Mouse (Mus musculus): ENCODE results near the gene Tmc4. TPM values are rescaled to one million over a fixed set of nuclear protein-coding genes. Genes with fewer than 3 reads are reported as not detected.

Tmc4 gene
- polyA plus RNA-seq, 2 experiments from 2014 or later = 11.0 to 17.7 TPM

DNA sequence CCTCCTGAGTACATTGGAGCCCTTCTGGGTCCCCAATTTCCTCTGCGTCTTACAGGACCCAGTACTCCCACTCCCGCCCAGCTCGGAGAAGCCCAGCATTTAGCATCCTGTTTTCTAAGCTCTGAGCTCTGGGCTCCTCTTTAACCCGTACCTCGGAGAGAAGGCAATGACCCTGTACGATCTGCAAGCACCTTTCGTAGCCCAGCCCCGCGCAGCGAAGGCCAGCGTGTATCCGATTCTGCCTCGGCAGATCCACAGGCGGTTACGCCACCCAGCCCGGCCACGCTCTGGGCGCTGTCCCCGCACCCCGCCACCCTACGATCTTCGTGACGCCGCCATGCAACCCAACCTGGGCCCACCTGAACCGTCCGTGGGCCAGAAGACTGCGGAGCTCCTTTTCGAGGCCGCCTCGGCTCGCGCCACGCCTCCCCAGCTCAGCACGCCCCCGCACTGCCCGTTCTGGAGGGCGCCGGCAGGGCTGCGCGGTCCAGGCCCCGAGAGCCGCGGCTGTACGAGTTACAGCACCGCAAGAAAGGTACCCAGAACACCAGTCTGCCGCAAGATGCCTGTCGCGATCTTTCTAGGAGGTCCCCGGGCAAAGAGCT, 15.1 kb upstream of the Tmc4 start, which contains the start of gene Tsen34:
Gene Tsen34 (plus strand): TSS at position 482 of the 605 bp plus-strand sequence.
- peak; percentile 3 for ATAC-seq

DNA sequence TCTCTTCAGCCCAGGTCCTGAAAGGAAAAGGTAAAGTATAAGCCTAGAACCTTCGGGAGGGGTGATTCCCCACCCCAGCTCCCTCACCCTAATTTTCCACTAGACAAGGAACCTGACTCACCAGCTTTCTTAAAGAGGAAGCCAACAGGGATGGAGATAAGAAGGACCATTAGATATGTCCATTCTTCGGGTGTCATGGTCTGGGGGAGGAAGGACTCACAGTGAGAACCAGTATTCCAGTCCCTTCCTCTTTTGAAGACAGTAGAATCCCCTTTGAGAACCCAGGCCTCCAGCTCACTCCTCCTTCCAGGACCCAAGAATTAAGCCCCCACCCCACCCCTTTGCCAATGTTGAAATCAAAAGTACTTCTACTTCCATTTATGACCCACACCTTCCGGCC, 14.6 kb upstream of the Tmc4 start:
- no peak for ATAC-seq

DNA sequence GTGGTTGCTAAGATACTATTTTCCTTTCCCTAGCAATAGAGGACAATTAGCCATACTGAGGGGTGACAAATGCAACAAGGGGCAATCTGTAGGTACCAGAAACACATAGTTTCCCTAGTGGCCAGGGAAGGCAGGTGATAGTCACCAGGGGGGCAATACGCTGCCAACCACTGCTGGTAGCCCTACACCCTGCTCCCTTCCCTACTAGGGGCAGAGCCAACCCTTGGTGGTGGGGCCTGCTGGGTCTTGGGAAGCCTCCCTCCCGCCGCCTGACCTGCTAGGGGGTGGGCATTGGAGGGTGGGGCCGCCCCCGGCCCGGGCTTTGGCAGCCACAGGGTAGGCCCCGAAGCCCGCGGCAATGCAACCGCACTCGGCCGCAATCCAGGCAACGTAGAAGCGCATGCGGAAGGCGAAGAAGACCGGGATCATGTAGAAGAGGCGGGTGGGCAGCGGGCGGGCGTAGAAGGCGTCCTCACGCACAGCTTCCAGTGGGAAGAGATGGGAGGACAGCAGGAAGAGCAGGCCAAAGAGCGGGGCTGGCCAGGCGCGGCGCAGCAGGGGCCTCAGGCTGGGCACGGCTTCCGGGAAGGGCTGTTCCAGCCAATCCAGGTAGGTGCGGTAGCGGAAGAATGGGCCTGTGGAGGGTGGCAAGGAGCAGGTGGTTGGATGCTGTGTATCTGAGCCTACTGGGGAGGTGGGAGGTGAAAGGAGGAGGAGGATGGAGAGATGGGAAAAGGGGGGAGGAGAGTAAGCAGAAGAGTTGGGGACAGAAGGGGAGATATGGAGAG, 8.2 kb upstream of the Tmc4 start:
- ATAC-seq = no peak

DNA sequence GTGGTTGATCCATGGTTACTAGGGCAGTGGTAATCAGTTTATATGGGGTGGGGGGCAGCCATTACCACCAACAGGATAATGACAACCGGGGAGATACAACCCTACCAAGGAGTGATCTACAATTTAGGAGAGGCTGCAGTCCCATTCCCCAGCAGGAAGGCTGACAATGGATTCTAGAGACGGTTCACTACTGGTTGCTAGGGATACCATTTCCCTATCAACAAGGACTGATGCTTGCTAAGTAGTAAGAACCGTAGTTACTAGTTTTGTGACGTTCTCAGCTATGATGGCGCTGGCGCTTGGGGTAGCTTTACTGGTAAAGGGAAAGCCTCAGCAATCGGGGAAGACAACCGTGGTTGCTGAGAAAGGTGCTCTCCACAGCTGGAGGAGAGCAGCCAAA, 7.3 kb upstream of the Tmc4 start:
- ATAC-seq = no peak

DNA sequence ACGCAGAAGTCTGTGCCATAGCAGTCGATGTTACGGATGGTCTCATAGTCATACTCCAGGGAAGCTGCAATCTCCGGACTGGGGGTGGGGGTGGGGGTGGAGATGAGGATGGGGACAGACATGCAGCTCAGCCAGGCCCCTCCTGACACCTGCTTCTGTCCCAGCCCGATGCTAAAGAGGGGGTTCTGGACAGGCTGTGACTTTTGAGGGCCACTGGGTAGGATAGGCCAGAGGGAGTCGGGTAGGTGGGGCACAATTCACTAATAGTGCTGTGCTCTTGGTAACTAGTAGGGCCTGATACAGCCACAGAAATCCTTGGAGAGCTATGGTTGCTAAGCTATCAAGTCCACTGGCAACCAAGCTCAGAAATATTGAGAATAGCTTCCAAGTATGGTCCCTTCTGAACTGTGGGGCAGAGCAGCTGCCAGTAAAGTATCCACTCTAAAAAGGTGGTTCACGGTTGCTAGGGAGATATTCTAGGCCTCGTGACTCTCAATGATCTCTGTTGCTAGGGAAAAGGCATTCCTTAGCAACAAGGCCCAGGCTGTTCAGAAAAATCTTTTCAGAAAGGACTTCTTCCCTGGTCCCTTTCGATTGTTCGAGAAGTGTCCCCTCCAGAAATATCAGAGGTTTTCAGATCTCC, 6.7 kb upstream of the Tmc4 start:
- no peak for ATAC-seq

DNA sequence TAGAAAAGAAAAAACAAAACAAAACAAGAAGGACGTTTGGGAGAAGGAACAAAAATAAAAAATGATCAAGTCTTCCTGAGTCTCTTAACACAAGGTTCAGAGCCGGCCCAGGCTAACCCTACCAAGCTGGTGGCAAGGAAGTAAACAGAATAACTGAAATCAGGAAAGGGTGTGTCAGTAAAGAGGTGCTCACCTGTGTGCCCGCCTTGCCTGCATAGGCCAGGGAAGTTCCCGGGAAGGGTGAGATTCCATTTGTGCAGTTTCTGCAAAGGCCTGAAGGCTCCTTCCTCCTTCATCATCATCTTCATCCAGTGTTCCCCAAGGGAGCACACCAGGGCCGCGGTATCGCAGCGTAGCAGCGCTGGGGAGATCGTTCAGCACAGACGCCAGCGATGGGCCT, 982 bp downstream of the Tmc4 start:
- no peak for ATAC-seq

DNA sequence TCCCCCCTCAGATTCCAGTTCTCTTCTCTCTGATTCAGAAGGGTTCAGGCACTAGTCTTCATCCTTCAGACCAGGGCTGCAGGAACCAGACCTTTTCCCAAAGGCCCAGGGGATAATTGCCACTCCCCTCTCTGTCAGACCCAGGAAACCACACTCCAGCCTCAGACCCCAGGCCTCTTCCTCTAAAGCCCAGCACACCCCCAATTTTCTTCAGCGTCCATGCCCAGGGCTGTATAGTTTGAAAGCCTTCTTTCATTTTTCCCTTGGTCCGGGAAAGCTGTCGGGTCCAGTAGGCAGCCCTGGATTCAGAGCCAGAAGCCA, 2.2 kb downstream of the Tmc4 start:
- ATAC-seq = no peak

DNA sequence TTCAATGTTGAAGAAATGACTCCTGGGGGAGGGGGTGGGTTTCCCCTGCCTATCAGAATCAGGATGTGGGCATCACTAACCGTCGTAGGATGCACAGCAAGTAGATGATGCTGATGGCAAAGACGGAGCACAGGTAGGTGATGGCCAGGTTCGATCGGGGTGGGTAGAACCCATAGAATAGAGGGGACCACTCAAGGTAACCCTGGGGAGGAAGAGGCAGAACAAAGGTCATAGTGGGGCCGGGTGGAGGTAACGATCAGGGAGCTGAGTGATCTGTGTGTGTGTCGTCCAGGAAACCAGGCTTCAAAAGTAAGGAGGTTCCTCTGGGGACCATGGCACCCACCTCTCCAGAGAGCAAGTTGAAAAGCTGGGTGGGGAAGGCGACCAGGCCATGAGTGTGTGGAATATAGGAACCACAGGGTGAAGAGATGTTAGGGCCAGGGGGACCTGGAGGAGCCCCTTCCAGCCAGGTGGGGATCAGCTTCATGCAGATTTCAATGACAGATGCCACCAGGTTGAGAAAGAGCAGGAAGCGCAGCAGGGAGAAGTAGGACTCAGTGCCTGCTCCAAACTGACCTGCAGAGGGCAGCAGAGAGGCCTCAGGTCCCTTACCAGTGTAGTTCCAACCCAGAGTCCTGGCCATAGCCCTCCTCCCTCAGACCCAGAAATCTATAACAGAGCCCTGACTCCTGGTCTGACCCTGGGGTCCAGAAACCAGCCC, 2.7 kb downstream of the Tmc4 start:
- peak; percentile 97 for ATAC-seq

DNA sequence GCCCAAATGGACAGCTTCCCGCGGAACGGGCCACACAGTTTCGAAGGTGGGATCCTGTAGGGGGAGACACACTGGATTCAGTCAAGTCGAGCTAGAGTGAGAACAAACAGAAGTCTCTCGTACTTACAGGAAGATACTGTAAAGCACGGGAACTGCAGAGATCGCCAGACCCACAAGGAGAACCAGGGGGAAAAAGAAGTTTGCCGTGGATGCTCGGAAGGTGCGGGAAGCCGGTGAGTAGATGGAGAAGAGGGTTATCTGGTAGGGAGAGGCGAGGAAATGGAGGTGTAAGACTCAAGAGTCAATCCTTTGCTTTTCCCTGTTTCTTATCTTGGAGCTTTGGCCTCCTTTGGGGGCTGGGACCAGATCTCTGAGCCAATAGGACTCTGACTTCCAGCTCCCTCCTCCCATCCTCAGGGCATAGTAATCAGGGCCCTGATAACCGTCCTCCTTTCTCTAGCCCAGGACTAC, 10.4 kb downstream of the Tmc4 start:
- ATAC-seq = no peak

DNA sequence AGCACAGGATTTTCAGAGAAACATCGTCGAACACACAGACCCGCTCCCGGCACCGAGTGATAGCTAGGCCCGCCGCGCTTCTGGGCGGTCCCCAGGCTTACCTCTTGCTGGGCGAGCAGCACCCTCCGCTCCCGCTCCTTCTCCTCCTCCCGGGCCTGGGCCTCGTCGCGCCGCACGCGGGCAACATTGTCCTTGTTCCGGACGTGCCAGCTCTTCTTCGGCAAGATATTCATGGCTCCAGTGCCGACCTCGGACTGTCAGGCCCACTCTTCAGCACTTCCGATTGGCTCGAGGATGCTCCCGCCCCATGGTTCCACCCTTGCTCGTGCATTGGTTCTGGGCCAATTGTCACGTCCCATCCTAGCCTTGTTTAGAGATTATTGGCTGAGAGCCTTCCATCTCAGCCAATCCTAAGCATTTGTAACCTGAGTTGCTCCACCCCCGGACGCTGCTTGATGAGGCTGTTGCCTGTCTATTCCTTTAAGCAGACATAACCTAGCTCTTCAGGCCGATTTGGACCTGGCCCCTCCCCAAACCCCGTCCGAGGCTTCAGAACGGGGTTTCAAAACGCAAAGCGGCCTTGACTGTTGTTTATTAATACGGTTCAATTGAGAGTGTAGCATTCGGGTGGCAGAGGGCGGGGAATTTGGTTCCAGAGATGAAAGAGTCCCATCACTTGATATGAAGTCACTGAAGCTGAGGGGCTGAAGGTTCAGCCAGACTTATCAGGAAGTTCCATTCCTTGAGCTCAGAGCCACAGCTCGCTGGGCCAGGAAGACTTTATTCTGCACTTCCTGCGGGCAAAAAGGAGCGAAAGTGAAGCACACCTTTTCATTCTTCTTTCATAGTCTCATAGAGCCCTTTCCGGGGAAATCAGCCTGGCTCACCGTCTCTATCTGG, 11.9 kb downstream of the Tmc4 start, which contains the start of gene Leng1:
Gene Leng1 (minus strand): TSS at position 626 of the 900 bp plus-strand sequence.
- peak; percentile 97 for ATAC-seq

DNA sequence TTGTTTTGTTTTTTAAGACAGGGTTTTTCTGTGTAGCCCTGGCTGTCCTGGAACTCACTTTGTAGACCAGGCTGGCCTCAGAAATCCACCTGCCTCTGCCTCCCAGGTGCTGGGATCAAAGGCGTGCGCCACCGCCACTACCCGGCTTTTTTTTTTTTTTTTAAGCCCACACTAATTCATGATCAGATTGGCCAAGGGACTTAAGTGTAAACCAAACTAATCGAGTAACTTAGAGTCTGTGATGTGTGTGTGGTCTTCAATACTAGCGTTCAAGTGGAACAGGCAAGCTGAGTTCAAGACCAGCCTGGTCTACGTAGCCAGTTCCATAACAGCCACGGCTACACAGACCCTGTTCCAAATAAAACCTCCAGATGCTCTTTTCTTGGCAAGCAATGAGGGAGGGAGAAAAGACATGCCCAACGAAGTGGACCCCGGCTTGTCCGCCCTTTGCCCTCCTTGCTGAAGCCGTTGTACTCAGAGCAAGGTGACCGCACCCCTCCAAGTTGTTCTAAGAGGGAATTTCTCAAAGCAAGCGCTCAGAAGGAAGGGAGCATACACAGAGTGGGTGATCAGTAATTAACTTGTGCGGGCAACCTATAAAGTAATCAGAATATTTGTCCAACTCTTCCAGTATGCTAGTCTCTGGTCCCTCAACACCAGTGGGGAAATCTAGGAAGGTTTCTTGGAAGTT, 12.7 kb downstream of the Tmc4 start:
- no peak for ATAC-seq

DNA sequence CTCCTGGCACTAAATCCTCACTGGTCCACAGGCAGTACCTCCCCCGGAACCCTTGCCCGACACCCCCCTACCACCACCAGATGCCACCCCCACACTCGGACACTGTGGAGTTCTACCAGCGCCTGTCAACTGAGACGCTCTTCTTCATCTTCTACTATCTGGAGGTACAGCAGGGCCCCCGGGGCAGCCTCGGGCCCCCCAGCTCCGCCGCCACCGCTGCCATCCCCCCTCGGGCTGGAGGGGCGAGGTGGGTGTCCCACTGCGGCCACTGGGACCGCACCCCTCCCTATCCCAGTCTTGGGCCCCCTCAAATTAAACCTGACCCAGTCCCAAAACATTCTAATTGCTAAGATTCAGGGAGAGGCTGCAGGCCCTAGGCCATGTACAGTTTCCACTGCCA, 18.8 kb downstream of the Tmc4 start:
- no peak for ATAC-seq

DNA sequence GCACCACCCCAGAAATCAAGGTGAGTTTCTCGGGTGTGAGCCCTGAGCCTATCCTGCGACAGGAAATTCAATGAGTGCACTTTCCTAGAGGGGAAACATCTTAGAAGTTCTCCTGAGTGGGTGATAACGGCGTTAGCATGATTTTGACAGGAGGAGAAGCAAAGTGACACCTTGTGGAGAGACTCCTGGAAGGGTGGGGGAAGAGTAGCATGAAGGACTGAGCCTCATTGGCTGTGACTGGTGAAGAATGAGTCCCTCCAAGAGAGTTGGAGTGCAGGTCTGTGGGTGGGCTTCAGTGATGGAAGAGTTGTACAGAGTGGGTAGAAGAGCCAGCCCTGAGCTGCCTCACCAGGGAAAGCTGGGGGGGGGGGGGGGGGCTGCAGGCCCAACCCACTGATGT, 20.4 kb downstream of the Tmc4 start:
- no peak for ATAC-seq

DNA sequence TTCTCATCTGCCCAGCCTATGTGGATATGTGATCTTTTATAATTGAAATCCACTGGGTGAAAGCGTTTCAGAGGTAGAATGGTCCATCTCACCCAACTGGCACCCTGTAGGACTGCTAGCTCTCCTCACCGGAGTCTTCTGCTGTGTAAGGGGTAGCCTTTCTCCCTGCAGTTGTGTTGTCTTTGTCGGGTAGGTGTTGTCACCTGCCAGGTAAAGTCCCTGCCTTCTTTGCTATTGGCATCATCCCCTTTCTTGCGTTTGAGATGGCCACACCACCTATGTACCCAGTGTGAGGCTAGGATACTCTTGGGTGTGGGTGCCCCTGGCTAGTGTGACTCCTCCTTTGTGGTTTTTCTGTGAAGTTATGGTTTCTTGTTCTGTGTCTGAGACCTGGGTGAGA, 30.7 kb downstream of the Tmc4 start:
- no peak for ATAC-seq

DNA sequence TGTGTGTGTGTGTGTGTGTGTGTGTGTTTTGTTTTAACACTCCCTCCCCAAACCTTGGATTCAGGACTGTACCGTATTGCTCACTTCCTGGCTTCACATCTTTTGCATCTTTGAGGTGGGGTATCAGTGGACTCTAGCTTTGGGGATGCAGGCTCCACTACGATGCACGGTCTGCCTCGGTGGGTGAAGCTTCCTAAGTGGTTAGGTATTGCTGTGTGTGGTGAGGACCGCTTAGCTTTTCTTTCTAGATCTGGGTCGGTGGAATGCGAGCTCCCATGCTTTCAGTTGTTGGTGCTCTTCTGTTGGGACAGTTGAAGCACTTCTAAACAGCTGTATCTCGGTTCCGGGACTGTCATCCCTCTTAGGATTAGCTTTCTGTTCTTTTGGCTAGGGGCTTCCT, 31.2 kb downstream of the Tmc4 start:
- no peak for ATAC-seq

DNA sequence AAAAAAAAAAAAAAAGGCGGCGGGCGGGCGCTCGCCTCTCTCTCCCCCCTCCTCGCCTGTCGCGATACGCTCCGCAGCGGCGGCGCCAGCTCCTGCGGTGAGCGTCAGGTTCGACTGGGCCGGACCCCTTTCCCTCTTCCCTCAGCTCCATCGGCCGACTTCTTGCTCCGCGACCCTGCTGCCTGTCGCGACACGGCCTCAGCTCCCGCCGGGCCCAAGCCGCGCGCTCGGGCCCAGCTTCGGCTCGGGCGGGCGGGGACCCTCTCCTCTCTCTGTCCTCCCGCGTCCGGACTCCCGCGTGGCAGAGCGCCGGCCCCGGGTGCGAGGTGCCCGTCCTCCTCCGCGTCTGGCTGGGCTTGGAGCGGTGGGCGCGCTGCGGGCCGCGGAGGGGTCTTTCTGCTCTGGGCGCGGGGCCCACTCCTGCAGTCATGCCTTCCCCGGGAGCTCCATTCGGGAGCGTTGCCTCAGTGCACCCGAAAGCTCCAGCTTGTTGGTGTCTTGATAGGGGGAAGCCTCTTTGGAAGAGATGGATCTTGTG, 31.8 kb downstream of the Tmc4 start:
- no peak for ATAC-seq

DNA sequence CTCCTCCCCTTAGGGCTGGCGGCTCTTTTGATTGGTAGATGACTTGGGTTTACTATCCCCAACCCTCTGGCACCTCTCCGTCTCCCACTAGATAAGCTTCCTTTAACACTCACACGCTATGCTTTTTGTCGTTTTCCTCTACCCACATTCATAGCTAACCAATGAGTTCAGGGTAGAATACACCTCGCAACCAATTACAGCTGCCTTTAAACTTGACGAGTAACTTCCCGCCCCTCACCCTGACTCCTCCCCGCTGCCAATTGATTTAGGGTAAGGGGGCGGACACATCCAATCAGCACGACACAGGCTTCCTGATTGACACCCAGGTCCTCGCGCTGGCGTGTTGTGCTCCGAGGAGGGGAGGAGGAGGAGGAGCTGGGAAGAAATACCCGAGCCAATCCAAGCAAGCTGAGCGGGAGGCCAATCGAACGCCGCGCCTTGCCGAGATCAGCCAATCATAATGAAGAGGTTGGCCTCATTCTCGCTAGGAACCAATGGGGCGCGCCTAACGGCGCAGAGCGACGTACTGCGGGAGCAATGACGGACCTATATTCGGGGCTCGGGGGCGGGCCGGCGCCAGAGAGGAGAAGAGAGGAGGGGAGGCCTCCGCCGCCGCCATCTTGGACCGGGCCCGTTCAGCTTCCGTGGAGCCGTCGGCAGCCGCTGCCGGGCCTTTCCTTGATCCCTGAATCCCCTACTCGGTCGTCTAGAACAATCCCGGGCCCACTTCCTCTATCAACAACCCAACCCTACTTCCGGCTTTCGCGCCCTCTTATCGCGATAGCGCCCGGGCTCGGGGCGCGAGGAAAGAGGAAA, 32.5 kb downstream of the Tmc4 start, which contains the start of gene Cnot3:
Gene Cnot3 (plus strand): TSS at position 597 of the 816 bp plus-strand sequence.
- ATAC-seq = peak; percentile 86

DNA sequence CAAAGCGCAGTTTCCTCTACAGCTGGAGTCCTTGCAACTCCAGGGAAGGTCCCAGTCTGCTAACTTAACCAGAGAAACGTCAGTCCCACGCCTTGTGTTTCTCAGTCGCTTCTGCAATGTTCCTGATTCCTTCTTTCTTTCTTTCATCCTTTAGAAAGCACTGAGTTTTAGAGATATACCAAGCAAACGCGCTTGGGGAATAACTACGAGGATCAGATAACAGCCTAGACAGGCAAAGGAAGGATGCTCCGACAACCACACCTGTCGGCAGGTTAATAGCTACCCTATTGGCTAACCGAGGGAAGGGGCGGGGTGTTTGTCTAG, 33.0 kb downstream of the Tmc4 start:
- no peak for ATAC-seq

DNA sequence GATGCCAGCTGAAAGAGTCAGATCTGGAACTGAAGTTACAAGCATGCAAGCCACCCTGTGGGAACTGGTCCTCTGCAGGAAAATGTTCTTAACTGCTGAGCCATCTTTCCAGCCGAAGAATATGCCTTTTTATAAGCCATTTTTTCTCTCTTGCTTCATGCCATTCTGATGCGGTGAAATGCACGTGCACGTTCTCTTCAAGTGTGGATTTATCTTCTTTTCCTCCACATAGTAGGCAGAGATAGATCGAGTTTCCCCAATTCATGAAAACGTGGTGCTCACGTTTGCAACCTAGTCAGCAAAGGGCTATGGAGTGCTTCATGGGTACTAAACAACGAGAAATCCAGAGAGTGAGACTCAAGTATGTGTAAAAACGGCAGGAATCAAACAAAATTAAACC, 33.5 kb downstream of the Tmc4 start:
- ATAC-seq = no peak

DNA sequence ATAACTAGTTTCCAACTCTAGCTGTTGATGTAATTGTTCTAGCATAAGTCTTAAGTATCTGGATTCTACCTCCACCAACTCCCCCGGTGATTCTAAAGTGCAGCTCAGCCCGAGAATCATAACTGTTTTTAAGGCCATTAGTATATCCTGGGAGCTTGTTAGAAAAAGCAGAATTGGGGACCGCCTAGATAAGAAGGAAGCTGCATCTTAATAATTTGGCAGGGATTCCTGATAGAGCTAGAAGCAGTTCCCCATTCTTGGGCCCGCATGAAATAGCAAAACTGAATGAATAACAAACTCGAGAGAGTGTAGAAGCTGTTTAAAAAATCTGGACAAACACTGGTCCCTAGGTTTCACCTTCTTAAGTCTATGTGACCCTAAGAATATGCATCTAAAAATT, 33.9 kb downstream of the Tmc4 start:
- no peak for ATAC-seq

DNA sequence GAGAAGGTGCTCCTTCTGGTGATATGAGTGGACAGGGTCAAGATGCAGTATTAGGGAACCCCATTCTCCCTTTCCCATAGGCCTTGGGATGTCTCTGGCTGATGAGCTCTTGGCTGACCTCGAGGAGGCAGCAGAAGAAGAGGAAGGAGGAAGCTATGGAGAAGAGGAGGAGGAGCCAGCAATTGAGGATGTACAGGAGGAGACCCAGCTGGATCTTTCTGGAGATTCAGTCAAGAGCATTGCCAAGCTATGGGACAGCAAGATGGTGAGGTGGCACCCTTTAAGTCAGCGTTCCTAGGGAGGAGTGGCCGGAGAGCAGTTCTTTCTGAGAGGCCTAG, 46.9 kb downstream of the Tmc4 start:
- ATAC-seq = no peak

All from CD4-positive, CD25-positive, alpha-beta regulatory T cell, adult 4 months (primary cell).